Mouse (Mus musculus) hindbrain, embryonic 14.5 days (tissue): ENCODE measurements around the gene Tyrp1. TPM values are rescaled to one million over a fixed set of nuclear protein-coding genes. Genes with fewer than 3 reads are reported as not detected.

ENCODE experiments used
- ATAC-seq: fragments of 200-750 bp; cut with Nextera tagmentation; 2 replicates; pipeline ENCODE4 v1.8.0; 2017; ENCODE audit warnings: moderate number of reproducible peaks, mild to moderate bottlenecking, moderate TSS enrichment, moderate library complexity; ENCODE audit not compliant: low FRiP score
- DNase-seq: peaks from one replicate; pipeline ENCODE4 v3.0.0-alpha.2; 2015; ENCODE audit warnings: low spot score
- H3K27ac ChIP-seq: fragments of 300-500 bp; sonication (generic); 2 replicates; pipeline ENCODE4 v1.5.1; 2014; ENCODE audit warnings: mild to moderate bottlenecking, moderate library complexity
- H3K27me3 ChIP-seq: fragments of 300-500 bp; sonication (generic); 2 replicates; pipeline ENCODE4 v1.6.1; 2014; ENCODE audit warnings: mild to moderate bottlenecking, low read length, mixed read lengths; ENCODE audit not compliant: control insufficient read depth, insufficient read depth
- H3K36me3 ChIP-seq: fragments of 300-500 bp; sonication (generic); replicated peaks from 2 replicates; pipeline ENCODE4 v1.6.1; 2014; ENCODE audit not compliant: control insufficient read depth, insufficient read depth
- H3K4me1 ChIP-seq: fragments of 300-500 bp; sonication (generic); replicated peaks from 2 replicates; pipeline ENCODE4 v1.6.1; 2014; ENCODE audit warnings: antibody characterized with exemption, low read length, mixed read lengths; ENCODE audit not compliant: control insufficient read depth, insufficient read depth
- H3K4me2 ChIP-seq: fragments of 300-500 bp; sonication (generic); replicated peaks from 2 replicates; pipeline ENCODE4 v1.6.1; 2014; ENCODE audit warnings: mild to moderate bottlenecking, moderate library complexity
- H3K4me3 ChIP-seq: fragments of 300-500 bp; sonication (generic); replicated peaks from 2 replicates; pipeline ENCODE4 v1.5.1; 2014; ENCODE audit warnings: mild to moderate bottlenecking, low read length
- H3K9ac ChIP-seq: fragments of 300-500 bp; sonication (generic); 2 replicates; pipeline ENCODE4 v1.6.1; 2014
- H3K9me3 ChIP-seq: fragments of 300-500 bp; sonication (generic); 2 replicates; pipeline ENCODE4 v1.6.1; 2016; ENCODE audit warnings: low read length; ENCODE audit not compliant: control insufficient read depth
- WGBS: fragments of 180-500 bp; shearing (Covaris S2); extraction: QIAGEN DNeasy Blood & Tissue Kit; methylation state at CpG from one replicate; pipeline ENCODE4 v1.1.7; 2014; 5-methylcytosine and 5-hydroxymethylcytosine counted together
- polyA plus RNA-seq: library from polyadenylated mRNA; unstranded; fragments of >200 nt; fragmentation: Nextera tagmentation; extraction: Ambion mirVana; gene quantifications from 2 replicates; pipeline ENCODE4 v1.2.1, GENCODE M21; 2014

The Tyrp1 gene
- polyA plus RNA-seq, 1 experiment from 2014 or later, result 0.17 TPM

GRCm38 (mm10) chr4:80874121-80874859 lies 40.4 kb downstream of the Tyrp1 start:
- Histone ChIP-seq H3K9ac (no peak overlapping the region), H3K4me1 (no peaks in the 10 kb centered on the region), H3K4me2 (no peak overlapping the region), H3K27ac (no peak overlapping the region), H3K36me3 (no peaks in the 10 kb centered on the region), H3K27me3 (no peaks in the 10 kb centered on the region), H3K9me3 (no peaks in the 10 kb centered on the region), H3K4me3 (no peak overlapping the region)
- no peak for DNase-seq
- 61% methylated on average over 5 of the region's 5 CpGs for WGBS
- no peak for ATAC-seq

GRCm38 (mm10) chr4:80875055-80875454 lies 41.1 kb downstream of the Tyrp1 start:
- H3K4me2 ChIP-seq, result no peak overlapping the region
- ATAC-seq (no peak), DNase-seq (no peak)
- WGBS, result 78% methylated on average over 4 of the region's 4 CpGs
- no peak overlapping the region for H3K9ac ChIP-seq
- no peak overlapping the region for H3K4me3 ChIP-seq
- H3K27ac ChIP-seq, result no peak overlapping the region
- H3K4me1 ChIP-seq, result no peaks in the 10 kb centered on the region
- no peaks in the 10 kb centered on the region for H3K27me3 ChIP-seq
- no peaks in the 10 kb centered on the region for H3K36me3 ChIP-seq
- no peaks in the 10 kb centered on the region for H3K9me3 ChIP-seq

GRCm38 (mm10) chr4:80881996-80882599 lies 48.2 kb downstream of the Tyrp1 start:
- DNase-seq (no peak), ATAC-seq (no peak)
- Histone ChIP-seq H3K4me3 (no peak overlapping the region), H3K27me3 (no peaks in the 10 kb centered on the region), H3K9ac (no peak overlapping the region), H3K27ac (no peak overlapping the region), H3K9me3 (no peaks in the 10 kb centered on the region), H3K4me1 (no peaks in the 10 kb centered on the region), H3K36me3 (no peaks in the 10 kb centered on the region), H3K4me2 (no peak overlapping the region)
- 94% methylated on average over 1 of the region's 1 CpGs for WGBS

GRCm38 (mm10) chr4:80886631-80887030 lies 52.7 kb downstream of the Tyrp1 start:
- DNase-seq (no peak), ATAC-seq (no peak)
- Histone ChIP-seq H3K4me3 (no peak overlapping the region), H3K27me3 (no peaks in the 10 kb centered on the region), H3K27ac (no peak overlapping the region), H3K9ac (no peak overlapping the region), H3K4me1 (no peaks in the 10 kb centered on the region), H3K4me2 (no peak overlapping the region), H3K36me3 (no peaks in the 10 kb centered on the region), H3K9me3 (no peaks in the 10 kb centered on the region)
- WGBS, result 83% methylated on average over 4 of the region's 4 CpGs

- H3K27me3 ChIP-seq, result no peaks in the 10 kb centered on the region
- H3K9me3 ChIP-seq, result no peaks in the 10 kb centered on the region
- no peaks in the 10 kb centered on the region for H3K36me3 ChIP-seq
- H3K4me3 ChIP-seq, result no peak overlapping the region
- no peak overlapping the region for H3K4me2 ChIP-seq
- no peaks in the 10 kb centered on the region for H3K4me1 ChIP-seq
- H3K9ac ChIP-seq, result no peak overlapping the region
- no peak overlapping the region for H3K27ac ChIP-seq
- DNase-seq (no peak), ATAC-seq (no peak)
- 95% methylated on average over 6 of the region's 6 CpGs for WGBS
These were observed 57.1 kb downstream of the Tyrp1 start for GRCm38 (mm10) chr4:80891004-80891403.

GRCm38 (mm10) chr4:80895278-80895894 lies 61.5 kb downstream of the Tyrp1 start:
- Histone ChIP-seq H3K27ac (no peak overlapping the region), H3K36me3 (no peaks in the 10 kb centered on the region), H3K27me3 (no peaks in the 10 kb centered on the region), H3K9ac (no peak overlapping the region), H3K4me2 (no peak overlapping the region), H3K4me3 (no peak overlapping the region), H3K4me1 (no peaks in the 10 kb centered on the region), H3K9me3 (no peaks in the 10 kb centered on the region)
- DNase-seq (no peak), ATAC-seq (no peak)
- WGBS, result 69% methylated on average over 4 of the region's 4 CpGs

Other genes starting within 250 kb of the Tyrp1 start
- 11.4 and 12.3 TPM in 2 replicates for gene Lurap1l, start 76.5 kb downstream of the Tyrp1 start, polyA plus RNA-seq